10 mouse cellular contexts compared by ENCODE assay signal in genomic region chr10:38984358-38985075, GRCm38 (mm10). TPM values are rescaled to one million over a fixed set of nuclear protein-coding genes. Genes with fewer than 3 reads are reported as not detected.
DNase-seq lines count a peak whose midpoint lies in the region; ATAC-seq lines count a peak whose summit lies in the region.
"Had no signal": no experiment of that assay in that cellular context is flagged by ENCODE, and none has a peak within 500 bp of the region (broad histone marks: within the 10 kb centered on the region; RNA-seq: fewer than 3 reads in every experiment).

No protein-coding gene starts in this region.

- no peak for ATAC-seq in hindbrain, embryonic 12.5 days (ENCODE audit: low FRiP score)
- ATAC-seq in hindbrain, embryonic 14.5 days (ENCODE audit: low FRiP score): no peak
- peak; percentile 47 for ATAC-seq in lung, embryonic 16.5 days (ENCODE audit: low read depth)
- ATAC-seq in heart, embryonic 16.5 days (replicated peaks; ENCODE audit: extremely low read depth, insufficient read depth, low FRiP score): 0 out of 2 replicates have a peak, but pooled peaks have one; percentile 39
- ATAC-seq in stomach, embryonic 15.5 days (ENCODE audit: insufficient read depth, low FRiP score, low read depth): no peak
- no peak for ATAC-seq in erythroblast, adult 5-6 weeks (replicated peaks; ENCODE audit: low FRiP score, poor library complexity, severe bottlenecking)

- H3K9ac ChIP-seq in hindbrain, embryonic 12.5 days: no peak overlapping the region
- no peak overlapping the region for H3K9ac ChIP-seq in hindbrain, embryonic 14.5 days
- no peak overlapping the region for H3K9ac ChIP-seq in lung, embryonic 16.5 days (ENCODE audit: low read length)
- no peak overlapping the region for H3K9ac ChIP-seq in heart, embryonic 16.5 days (ENCODE audit: low read length)
- 0 out of 2 replicates have a peak overlapping the region, but pooled peaks have one; percentile 4 for H3K9ac ChIP-seq in stomach, embryonic 15.5 days

- peak overlapping the region; percentile 4; the same call in 1 of the 2 replicates for H3K27ac ChIP-seq in hindbrain, embryonic 12.5 days
- H3K27ac ChIP-seq in hindbrain, embryonic 14.5 days: no peak overlapping the region
- peak overlapping the region; percentile 82 for H3K27ac ChIP-seq in lung, embryonic 16.5 days (ENCODE audit: low read length)
- H3K27ac ChIP-seq in heart, embryonic 16.5 days (ENCODE audit: low read length): peak overlapping the region; percentile 68
- H3K27ac ChIP-seq in stomach, embryonic 15.5 days: peak overlapping the region; percentile 68

- WGBS in hindbrain, embryonic 12.5 days: 65% methylated on average over 4 of the region's 4 CpGs
- 71% methylated on average over 4 of the region's 4 CpGs for WGBS in hindbrain, embryonic 14.5 days
- WGBS in lung, embryonic 16.5 days: 22% methylated on average over 4 of the region's 4 CpGs
- WGBS in heart, embryonic 16.5 days: 62% methylated on average over 4 of the region's 4 CpGs
- WGBS in stomach, embryonic 15.5 days: 21% methylated on average over 4 of the region's 4 CpGs

- no peak overlapping the region for H3K4me2 ChIP-seq in hindbrain, embryonic 12.5 days (replicated peaks)
- H3K4me2 ChIP-seq in hindbrain, embryonic 14.5 days (replicated peaks): no peak overlapping the region
- H3K4me2 ChIP-seq in lung, embryonic 16.5 days (ENCODE audit: low read depth, low read length): 0 out of 2 replicates have a peak overlapping the region, but pooled peaks have one; percentile 1
- no peak overlapping the region for H3K4me2 ChIP-seq in heart, embryonic 16.5 days (ENCODE audit: low read depth, low read length)
- 0 out of 2 replicates have a peak overlapping the region, but pooled peaks have one; percentile 5 for H3K4me2 ChIP-seq in stomach, embryonic 15.5 days

- no peaks in the 10 kb centered on the region for H3K36me3 ChIP-seq in hindbrain, embryonic 12.5 days
- no peaks in the 10 kb centered on the region for H3K36me3 ChIP-seq in hindbrain, embryonic 14.5 days (replicated peaks; ENCODE audit: control insufficient read depth, insufficient read depth)
- H3K36me3 ChIP-seq in lung, embryonic 16.5 days (ENCODE audit: control insufficient read depth, insufficient read depth, low read length): no peaks in the 10 kb centered on the region; the same call in 1 of the 2 replicates
- H3K36me3 ChIP-seq in heart, embryonic 16.5 days (ENCODE audit: control insufficient read depth, insufficient read depth): no peaks in the 10 kb centered on the region
- H3K36me3 ChIP-seq in stomach, embryonic 15.5 days: no peaks in the 10 kb centered on the region

- no peak overlapping the region for H3K4me3 ChIP-seq in hindbrain, embryonic 12.5 days
- no peak overlapping the region for H3K4me3 ChIP-seq in hindbrain, embryonic 14.5 days (replicated peaks; ENCODE audit: low read length)
- H3K4me3 ChIP-seq in lung, embryonic 16.5 days (ENCODE audit: low read length): no peak overlapping the region
- H3K4me3 ChIP-seq in heart, embryonic 16.5 days (ENCODE audit: low read length): no peak overlapping the region
- no peak overlapping the region for H3K4me3 ChIP-seq in stomach, embryonic 15.5 days (replicated peaks)

- H3K4me1 ChIP-seq in hindbrain, embryonic 12.5 days: no peaks in the 10 kb centered on the region
- H3K4me1 ChIP-seq in hindbrain, embryonic 14.5 days (replicated peaks; ENCODE audit: control insufficient read depth, insufficient read depth, low read length): no peaks in the 10 kb centered on the region
- peaks cover 31% of the 10 kb centered on the region for H3K4me1 ChIP-seq in lung, embryonic 16.5 days (replicated peaks; ENCODE audit: control insufficient read depth, insufficient read depth, low read length)
- peaks cover 42% of the 10 kb centered on the region for H3K4me1 ChIP-seq in heart, embryonic 16.5 days (ENCODE audit: control insufficient read depth, insufficient read depth, low read length)
- H3K4me1 ChIP-seq in stomach, embryonic 15.5 days: peaks cover 5% of the 10 kb centered on the region; the same call in 1 of the 2 replicates

- no peak for DNase-seq in hindbrain, embryonic 14.5 days (ENCODE audit: low spot score)
- DNase-seq in lung, adult 18-20 months: no peak
- DNase-seq: cerebellum, adult 9-10 months; kidney, adult 9 months; right cerebral cortex, adult 18-20 months had no signal

- no peaks in the 10 kb centered on the region for H3K9me3 ChIP-seq in hindbrain, embryonic 12.5 days (replicated peaks)
- no peaks in the 10 kb centered on the region for H3K9me3 ChIP-seq in hindbrain, embryonic 14.5 days (ENCODE audit: control insufficient read depth, low read length)
- no peaks in the 10 kb centered on the region for H3K9me3 ChIP-seq in lung, embryonic 16.5 days (ENCODE audit: control insufficient read depth, low read length)
- H3K9me3 ChIP-seq in heart, embryonic 16.5 days (replicated peaks; ENCODE audit: control insufficient read depth, low read length): no peaks in the 10 kb centered on the region
- H3K9me3 ChIP-seq in stomach, embryonic 15.5 days: no peaks in the 10 kb centered on the region

- H3K27me3 ChIP-seq in hindbrain, embryonic 12.5 days: no peaks in the 10 kb centered on the region
- H3K27me3 ChIP-seq in hindbrain, embryonic 14.5 days (ENCODE audit: control insufficient read depth, insufficient read depth, low read length): no peaks in the 10 kb centered on the region
- H3K27me3 ChIP-seq in lung, embryonic 16.5 days (ENCODE audit: control insufficient read depth, insufficient read depth, low read depth, low read length): no peaks in the 10 kb centered on the region
- H3K27me3 ChIP-seq in heart, embryonic 16.5 days (ENCODE audit: control insufficient read depth, insufficient read depth, low read length): no peaks in the 10 kb centered on the region
- H3K27me3 ChIP-seq in stomach, embryonic 15.5 days (replicated peaks): no peaks in the 10 kb centered on the region

RNA-seq across cellular contexts. Expression of gene Lama4, which starts 19.2 kb away (rescaled TPM):
- polyA plus RNA-seq in hindbrain, embryonic 12.5 days (2016; fragmentation: Nextera tagmentation; extraction: Ambion mirVana): 29.7 and 35.5 TPM in 2 replicates
- 20.6 and 21.6 TPM in 2 replicates for polyA plus RNA-seq in hindbrain, embryonic 14.5 days (2014; fragmentation: Nextera tagmentation; extraction: Ambion mirVana)
- 127 and 131 TPM in 2 replicates for polyA plus RNA-seq in lung, embryonic 16.5 days (2015; fragmentation: Nextera tagmentation; extraction: Ambion mirVana)
- polyA plus RNA-seq in heart, embryonic 16.5 days (2015; fragmentation: Nextera tagmentation; extraction: Ambion mirVana): 105 and 126 TPM in 2 replicates
- 52.5 and 61.1 TPM in 2 replicates for polyA plus RNA-seq in stomach, embryonic 15.5 days (2015; fragmentation: Nextera tagmentation; extraction: Ambion mirVana)
- not detected in 2 replicates for total RNA-seq in erythroblast, adult 5-6 weeks (2015; ENCODE audit: low replicate concordance)
- total RNA-seq in erythroblast, adult 5-6 weeks (2017; ENCODE audit: low replicate concordance): 0.60 TPM in 1 of 2 replicates, not detected in the other

Comparison
In these comparisons a context has a peak if more than half of its experiments do, and no peak if none do; other contexts are left out.
1. ATAC-seq: peak in lung, embryonic 16.5 days (single experiment) and heart, embryonic 16.5 days (single experiment); none in hindbrain, embryonic 12.5 days (single experiment), hindbrain, embryonic 14.5 days (single experiment), stomach, embryonic 15.5 days (single experiment) and erythroblast, adult 5-6 weeks (single experiment).
2. H3K4me2 ChIP-seq: peak in lung, embryonic 16.5 days (single experiment) and stomach, embryonic 15.5 days (single experiment); none in hindbrain, embryonic 12.5 days (single experiment), hindbrain, embryonic 14.5 days (single experiment) and heart, embryonic 16.5 days (single experiment).